Mouse (Mus musculus) lung, embryonic 16.5 days (tissue): ENCODE measurements around the gene Fam43a. TPM values are rescaled to one million over a fixed set of nuclear protein-coding genes. Genes with fewer than 3 reads are reported as not detected.

Source experiments
- ATAC-seq: fragments of 200-750 bp; cut with Nextera tagmentation; 2 replicates; pipeline ENCODE4 v1.8.0; 2017; ENCODE audit warnings: low read depth, mild to moderate bottlenecking, moderate library complexity
- H3K27ac ChIP-seq: fragments of 300-500 bp; sonication (generic); 2 replicates; pipeline ENCODE4 v1.5.1; 2014; ENCODE audit warnings: mild to moderate bottlenecking, control low read depth, low read length
- H3K27me3 ChIP-seq: fragments of 300-500 bp; sonication (generic); 2 replicates; pipeline ENCODE4 v1.6.1; 2014; ENCODE audit warnings: low read depth, low read length, mixed read lengths; ENCODE audit not compliant: control insufficient read depth, insufficient read depth
- H3K36me3 ChIP-seq: fragments of 300-500 bp; sonication (generic); 2 replicates; pipeline ENCODE4 v1.6.1; 2014; ENCODE audit warnings: low read length; ENCODE audit not compliant: control insufficient read depth, insufficient read depth
- H3K4me1 ChIP-seq: fragments of 300-500 bp; sonication (generic); replicated peaks from 2 replicates; pipeline ENCODE4 v1.6.1; 2014; ENCODE audit warnings: low read length, mixed read lengths; ENCODE audit not compliant: control insufficient read depth, insufficient read depth
- H3K4me2 ChIP-seq: fragments of 300-500 bp; sonication (generic); 2 replicates; pipeline ENCODE4 v1.6.1; 2014; ENCODE audit warnings: low read depth, low read length, control low read depth
- H3K4me3 ChIP-seq: fragments of 300-500 bp; sonication (generic); 2 replicates; pipeline ENCODE4 v1.5.1; 2014; ENCODE audit warnings: mild to moderate bottlenecking, low read length, control low read depth
- H3K9ac ChIP-seq: fragments of 300-500 bp; sonication (generic); 2 replicates; pipeline ENCODE4 v1.6.1; 2014; ENCODE audit warnings: low read length, control low read depth
- H3K9me3 ChIP-seq: fragments of 300-500 bp; sonication (generic); 2 replicates; pipeline ENCODE4 v1.6.1; 2016; ENCODE audit warnings: low read length; ENCODE audit not compliant: control insufficient read depth
- WGBS: fragments of 180-500 bp; shearing (Covaris S2); extraction: QIAGEN DNeasy Blood & Tissue Kit; methylation state at CpG from one replicate; pipeline ENCODE4 v1.1.7; 2014; 5-methylcytosine and 5-hydroxymethylcytosine counted together
- polyA plus RNA-seq: library from polyadenylated mRNA; unstranded; fragments of >200 nt; fragmentation: Nextera tagmentation; extraction: Ambion mirVana; gene quantifications from 2 replicates; pipeline ENCODE4 v1.2.1, GENCODE M21; 2015

Gene Fam43a
- 23.0 and 24.3 TPM in 2 replicates for polyA plus RNA-seq

- under 1% methylated on average over 53 of the region's 63 CpGs for WGBS
Measured at GRCm38 (mm10) chr16:30599491-30600268, at the start of gene Fam43a. Gene Fam43a (plus strand): TSS chr16:30599723.

GRCm38 (mm10) chr16:30549966-30550747 lies 49.4 kb upstream of the Fam43a start:
- Histone ChIP-seq H3K9ac (peak overlapping the region; percentile 95), H3K4me1 (peaks cover 21% of the 10 kb centered on the region), H3K27me3 (no peaks in the 10 kb centered on the region), H3K36me3 (peaks cover 15% of the 10 kb centered on the region; the same call in 1 of the 2 replicates), H3K9me3 (peaks cover 8% of the 10 kb centered on the region), H3K4me3 (peak overlapping the region; percentile 76), H3K4me2 (peak overlapping the region; percentile 86), H3K27ac (peak overlapping the region; percentile 20; the same call in 1 of the 2 replicates)
- WGBS, result 0% methylated on average over 50 of the region's 63 CpGs
- peak; percentile 85 for ATAC-seq

More at GRCm38 (mm10) chr16:30599491-30600268, at the start of gene Fam43a:
- peak; percentile 84 for ATAC-seq
- Histone ChIP-seq H3K9ac (peak within 1 kb of the TSS; percentile 86), H3K27ac (peak within 1 kb of the TSS; percentile 91), H3K27me3 (0 out of 2 replicates have a peak, but pooled peaks cover 1% of the 10 kb centered on the region), H3K4me3 (peak within 1 kb of the TSS; percentile 86), H3K4me2 (peak within 1 kb of the TSS; percentile 92), H3K36me3 (no peaks in the 10 kb centered on the region), H3K9me3 (no peaks in the 10 kb centered on the region), H3K4me1 (peaks cover 44% of the 10 kb centered on the region)

- WGBS, result 3% methylated on average over 14 of the region's 14 CpGs
- Histone ChIP-seq H3K4me2 (peak within 1 kb of the TSS; percentile 86), H3K36me3 (peaks cover 12% of the 10 kb centered on the region; the same call in 1 of the 2 replicates), H3K4me1 (peaks cover 21% of the 10 kb centered on the region), H3K27ac (peak within 1 kb of the TSS; percentile 44), H3K4me3 (peak within 1 kb of the TSS; percentile 76), H3K27me3 (no peaks in the 10 kb centered on the region), H3K9me3 (peaks cover 8% of the 10 kb centered on the region), H3K9ac (peak within 1 kb of the TSS; percentile 95)
- peak; percentile 26; the same call in 1 of the 2 replicates for ATAC-seq
Measured at GRCm38 (mm10) chr16:30550748-30551192, 48.8 kb upstream of the Fam43a start, which contains the start of gene Tmem44. Gene Tmem44 (minus strand): TSS chr16:30550842.

GRCm38 (mm10) chr16:30552621-30553338 lies 46.7 kb upstream of the Fam43a start:
- Histone ChIP-seq H3K36me3 (0 out of 2 replicates have a peak, but pooled peaks cover 2% of the 10 kb centered on the region), H3K9ac (peak overlapping the region; percentile 56), H3K4me3 (no peak overlapping the region), H3K27ac (peak overlapping the region; percentile 97), H3K4me1 (peaks cover 21% of the 10 kb centered on the region), H3K9me3 (peaks cover 8% of the 10 kb centered on the region), H3K4me2 (peak overlapping the region; percentile 37), H3K27me3 (no peaks in the 10 kb centered on the region)
- WGBS, result 9% methylated on average over 11 of the region's 11 CpGs
- ATAC-seq, result peak; percentile 88

- Histone ChIP-seq H3K9me3 (peaks cover 8% of the 10 kb centered on the region), H3K4me1 (peaks cover 21% of the 10 kb centered on the region), H3K27ac (no peak overlapping the region), H3K9ac (no peak overlapping the region), H3K27me3 (no peaks in the 10 kb centered on the region), H3K36me3 (peaks cover 7% of the 10 kb centered on the region; the same call in 1 of the 2 replicates), H3K4me2 (no peak overlapping the region), H3K4me3 (no peak overlapping the region)
- 96% methylated on average over 8 of the region's 8 CpGs for WGBS
- no peak for ATAC-seq
Measured at GRCm38 (mm10) chr16:30554109-30554508, 45.4 kb upstream of the Fam43a start.

- H3K36me3 ChIP-seq, result peaks cover 45% of the 10 kb centered on the region
- no peak overlapping the region for H3K4me2 ChIP-seq
- no peaks in the 10 kb centered on the region for H3K4me1 ChIP-seq
- ATAC-seq, result no peak
- H3K9me3 ChIP-seq, result peaks cover 5% of the 10 kb centered on the region
- no peaks in the 10 kb centered on the region for H3K27me3 ChIP-seq
- no peak overlapping the region for H3K4me3 ChIP-seq
- WGBS, result 84% methylated on average over 5 of the region's 5 CpGs
- no peak overlapping the region for H3K27ac ChIP-seq
- H3K9ac ChIP-seq, result no peak overlapping the region
Measured at GRCm38 (mm10) chr16:30559312-30559992, 40.1 kb upstream of the Fam43a start.

GRCm38 (mm10) chr16:30560601-30561000 lies 38.9 kb upstream of the Fam43a start:
- 87% methylated on average over 4 of the region's 4 CpGs for whole genome bisulfite sequencing
- H3K27me3 ChIP-seq, result no peaks in the 10 kb centered on the region
- no peak overlapping the region for H3K4me3 ChIP-seq
- no peaks in the 10 kb centered on the region for H3K9me3 ChIP-seq
- no peaks in the 10 kb centered on the region for H3K4me1 ChIP-seq
- peaks cover 54% of the 10 kb centered on the region for H3K36me3 ChIP-seq
- no peak overlapping the region for H3K9ac ChIP-seq
- H3K4me2 ChIP-seq, result no peak overlapping the region
- H3K27ac ChIP-seq, result no peak overlapping the region
- ATAC-seq, result no peak

- H3K9me3 ChIP-seq, result no peaks in the 10 kb centered on the region
- H3K4me3 ChIP-seq, result no peak overlapping the region
- peaks cover 72% of the 10 kb centered on the region for H3K36me3 ChIP-seq
- no peaks in the 10 kb centered on the region for H3K4me1 ChIP-seq
- no peaks in the 10 kb centered on the region for H3K27me3 ChIP-seq
- H3K9ac ChIP-seq, result no peak overlapping the region
- no peak for ATAC-seq
- H3K4me2 ChIP-seq, result no peak overlapping the region
- H3K27ac ChIP-seq, result no peak overlapping the region
- WGBS, result 88% methylated on average over 6 of the region's 6 CpGs
Measured at GRCm38 (mm10) chr16:30565631-30566030, 33.9 kb upstream of the Fam43a start.
